Mouse (Mus musculus) cerebellum, adult 2 months (tissue): ENCODE measurements at regions not wholly inside any gene's neighbourhood (a gene's known extent, or its start where the extent isn't known, plus 50 kb on each side); places are given as distances from the start of the nearest gene placed in this dataset.

Source experiments
- DNase-seq, 2 experiments: peaks; one replicate each; pipeline ENCODE4 v3.0.0; 2021
- H3K27ac ChIP-seq: fragments of 200-500 bp; 2 replicates; pipeline ENCODE4 v1.5.1; 2012; ENCODE audit warnings: low read length, control low read depth, inconsistent platforms; ENCODE audit not compliant: insufficient read depth
- H3K27me3 ChIP-seq: fragments of 200-500 bp; 2 replicates; pipeline ENCODE4 v1.6.1; 2012; ENCODE audit warnings: inconsistent platforms, mild to moderate bottlenecking, low read length, moderate library complexity; ENCODE audit not compliant: control insufficient read depth, insufficient read depth
- H3K4me1 ChIP-seq: fragments of 200-500 bp; 2 replicates; pipeline ENCODE4 v1.6.1; 2011; ENCODE audit warnings: low read length; ENCODE audit not compliant: control insufficient read depth, insufficient read depth
- H3K4me3 ChIP-seq: fragments of 200-500 bp; replicated peaks from 2 replicates; pipeline ENCODE3; 2011; ENCODE audit warnings: mild to moderate bottlenecking, low read depth, low read length, control low read depth; ENCODE audit not compliant: insufficient read depth
- CTCF ChIP-seq: fragments of 200-500 bp; IDR thresholded peaks from 2 replicates; pipeline ENCODE4 v1.5.1; 2011; ENCODE audit warnings: low read depth, mild to moderate bottlenecking, control low read depth, low read length, moderate library complexity, borderline replicate concordance; ENCODE audit not compliant: insufficient read depth
- POLR2A ChIP-seq: fragments of 200-500 bp; IDR thresholded peaks from 2 replicates; pipeline ENCODE4 v1.6.1; 2011; ENCODE audit warnings: low read length, control low read depth, borderline replicate concordance; ENCODE audit not compliant: insufficient read depth
- WGBS: fragments of 180-500 bp; shearing (Covaris S2); methylation state at CpG from one replicate; pipeline ENCODE4 v1.1.7; 2018; 5-methylcytosine and 5-hydroxymethylcytosine counted together

DNA sequence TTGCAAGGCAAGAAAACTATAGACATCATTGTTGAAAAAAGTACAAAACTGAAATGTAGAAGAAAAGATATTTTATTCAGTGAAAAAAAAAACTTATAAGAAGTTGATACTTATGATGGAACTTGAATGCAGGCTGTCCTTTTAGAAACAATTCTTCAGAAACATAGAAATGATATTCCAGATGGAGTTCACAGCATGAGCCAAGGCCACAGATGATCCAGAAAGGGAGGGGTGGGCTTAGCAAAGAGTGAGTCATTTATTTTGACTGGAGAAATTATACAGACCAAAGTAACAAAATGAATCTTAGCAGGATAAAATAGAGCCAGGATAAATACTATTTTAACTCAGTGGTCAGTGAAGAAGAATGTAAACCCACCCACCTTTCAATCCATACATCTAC, 406.9 kb upstream of the Cypt12 start:
- Histone ChIP-seq H3K27me3 (no peaks in the 10 kb centered on the region), H3K4me3 (no peak overlapping the region), H3K27ac (no peak overlapping the region), H3K4me1 (peaks cover 3% of the 10 kb centered on the region; the same call in 1 of the 2 replicates)
- DNase-seq: peak; percentile 42 to 74
- TF ChIP-seq POLR2A (no peak), CTCF (no peak)

DNA sequence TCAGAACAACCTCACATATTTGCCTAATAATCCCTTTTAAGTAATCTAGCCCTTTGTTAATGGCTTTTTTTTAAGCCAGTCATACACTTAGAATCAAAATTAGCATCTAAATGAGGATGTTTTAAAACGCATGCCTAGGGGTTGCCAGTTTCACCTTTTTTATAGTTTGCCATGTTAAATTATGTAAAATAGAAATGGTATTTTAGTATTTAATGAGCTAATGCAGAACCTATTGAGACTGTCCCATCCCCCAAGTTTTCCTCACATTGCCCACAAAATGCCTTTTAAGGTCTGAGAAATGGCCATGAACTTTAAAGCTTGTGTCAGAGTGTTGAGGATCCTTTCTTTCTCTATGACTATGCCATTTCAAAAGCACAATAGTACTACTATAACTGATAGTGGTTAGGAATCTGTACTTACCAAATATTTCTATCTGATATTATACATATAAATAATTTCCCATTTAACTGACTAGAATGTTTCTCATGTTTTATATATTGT, 400.6 kb upstream of the Cypt12 start:
- no peak for TF ChIP-seq CTCF
- no peak for TF ChIP-seq POLR2A
- H3K27ac ChIP-seq: no peak overlapping the region
- H3K4me1 ChIP-seq: no peaks in the 10 kb centered on the region
- DNase-seq: no peak
- no peak overlapping the region for H3K4me3 ChIP-seq
- 54% methylated on average over 1 of the region's 1 CpGs for WGBS
- no peaks in the 10 kb centered on the region for H3K27me3 ChIP-seq

DNA sequence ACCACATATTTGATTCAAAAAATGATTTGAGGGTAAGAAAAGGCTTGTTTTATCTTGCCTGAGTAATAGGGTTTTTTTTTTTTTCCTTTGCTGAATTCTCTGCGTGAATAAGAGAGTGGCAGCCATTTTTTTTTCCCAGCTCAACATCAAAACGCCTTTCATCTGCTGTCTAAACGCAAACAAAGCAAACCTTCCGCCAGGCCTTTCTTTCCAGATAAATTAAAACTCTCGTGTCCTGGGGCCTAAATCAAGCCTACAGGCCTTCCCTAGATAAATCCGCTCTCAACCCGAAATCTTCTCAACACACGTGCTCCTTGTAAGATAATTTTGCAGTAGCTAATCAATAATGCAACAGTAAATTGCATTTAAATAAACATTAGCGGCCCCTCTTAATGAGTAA, 365.7 kb upstream of the Cypt12 start:
- Histone ChIP-seq H3K27me3 (no peaks in the 10 kb centered on the region), H3K27ac (no peak overlapping the region), H3K4me3 (no peak overlapping the region), H3K4me1 (no peaks in the 10 kb centered on the region)
- no peak for TF ChIP-seq POLR2A
- 66% methylated on average over 9 of the region's 9 CpGs for WGBS
- DNase-seq: no peak

DNA sequence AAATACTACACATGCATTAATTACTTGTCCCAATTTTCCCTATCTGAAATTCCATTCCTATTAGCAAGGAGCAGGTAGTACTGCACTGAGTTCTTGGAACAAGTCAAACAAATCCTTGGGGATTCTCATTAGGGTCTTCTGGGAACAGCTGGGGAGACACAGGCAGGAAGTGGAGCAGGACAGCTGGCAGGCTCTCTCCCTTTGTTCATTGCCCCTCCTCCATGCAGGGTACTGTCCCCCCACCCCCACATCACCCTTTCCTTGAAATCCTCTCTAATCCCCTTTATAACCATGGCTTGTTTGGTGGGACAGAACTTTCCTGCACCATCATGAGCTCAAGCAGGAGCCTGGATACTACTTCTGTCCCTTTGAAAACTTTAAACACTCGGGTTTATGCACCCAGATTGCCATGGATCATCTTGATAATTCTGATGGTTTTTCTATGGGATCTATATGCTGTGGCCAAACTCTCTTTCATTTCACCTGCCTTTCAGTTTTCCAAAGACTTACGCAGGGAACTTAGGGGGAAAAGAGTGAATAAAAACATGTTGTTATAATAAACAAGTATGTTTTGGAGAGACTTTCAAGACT, 358.2 kb upstream of the Cypt12 start:
- TF ChIP-seq CTCF (no peak), POLR2A (no peak)
- no peak for DNase-seq
- Histone ChIP-seq H3K4me3 (no peak overlapping the region), H3K27me3 (no peaks in the 10 kb centered on the region), H3K27ac (no peak overlapping the region), H3K4me1 (no peaks in the 10 kb centered on the region)
- 55% methylated on average over 2 of the region's 2 CpGs for WGBS

DNA sequence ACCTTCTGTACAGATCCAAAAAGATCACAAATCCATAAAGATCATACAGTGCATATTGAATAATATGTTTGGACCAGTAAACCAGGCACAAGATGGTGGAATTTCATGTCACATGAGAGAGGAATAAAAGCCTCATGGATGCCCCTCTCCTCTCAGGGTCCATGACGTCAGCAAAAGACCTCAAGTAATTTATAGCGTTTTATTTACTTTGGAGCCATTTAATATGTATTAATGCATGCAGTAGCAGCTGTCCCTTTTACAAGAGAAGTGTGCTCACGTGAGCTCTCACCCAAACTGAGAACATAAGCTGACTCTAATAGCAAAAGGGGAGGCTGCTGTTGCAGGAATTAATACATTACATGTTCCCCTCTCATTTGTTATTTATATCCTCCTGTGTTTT, 355.7 kb upstream of the Cypt12 start:
- Histone ChIP-seq H3K4me1 (no peaks in the 10 kb centered on the region), H3K4me3 (no peak overlapping the region), H3K27me3 (no peaks in the 10 kb centered on the region), H3K27ac (no peak overlapping the region)
- TF ChIP-seq CTCF (no peak), POLR2A (no peak)
- WGBS: 48% methylated on average over 3 of the region's 3 CpGs
- DNase-seq: no peak

DNA sequence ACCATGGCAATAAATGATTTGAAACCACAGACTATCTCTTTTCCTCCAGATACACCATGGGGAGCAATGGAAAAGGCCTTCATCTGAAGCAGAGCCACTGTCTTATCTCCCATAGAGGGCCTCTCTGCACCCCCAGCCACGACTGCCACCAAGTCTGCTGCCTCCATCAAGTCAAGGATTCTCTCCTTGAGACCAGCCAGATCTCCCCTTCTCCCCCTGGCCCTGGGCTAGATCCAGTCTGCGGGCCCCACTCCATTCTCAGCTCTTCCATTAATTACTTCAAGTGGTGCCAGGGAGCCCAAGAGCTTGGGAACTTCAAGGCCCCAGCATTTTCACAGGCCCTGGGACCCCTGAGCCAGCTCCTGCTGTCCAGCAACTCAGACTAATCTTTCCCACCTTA, 351.8 kb upstream of the Cypt12 start:
- Histone ChIP-seq H3K27me3 (no peaks in the 10 kb centered on the region), H3K4me1 (no peaks in the 10 kb centered on the region), H3K27ac (no peak overlapping the region), H3K4me3 (no peak overlapping the region)
- no peak for DNase-seq
- TF ChIP-seq POLR2A (no peak), CTCF (no peak)
- WGBS: 78% methylated on average over 2 of the region's 2 CpGs

DNA sequence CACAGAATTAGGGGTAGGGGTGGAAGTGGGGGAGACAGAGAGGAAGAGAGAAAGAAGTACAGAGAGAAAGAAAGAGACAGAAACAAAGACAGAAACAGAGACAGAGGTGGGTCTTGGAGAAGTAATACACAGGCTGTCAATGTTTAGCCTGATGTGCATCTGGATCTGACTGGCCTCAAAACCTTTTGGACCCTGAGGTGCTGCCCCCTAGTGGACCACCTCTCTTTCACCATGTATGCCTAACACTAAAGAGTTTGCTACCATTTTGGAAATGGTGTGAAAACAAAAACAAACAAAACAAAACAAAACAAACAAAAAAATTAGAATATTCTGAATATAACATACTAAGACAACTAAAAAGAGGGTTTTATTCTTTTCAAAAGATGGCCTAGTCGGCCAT, 334.7 kb upstream of the Cypt12 start:
- 88% methylated on average over 1 of the region's 1 CpGs for WGBS
- no peak overlapping the region for H3K27ac ChIP-seq
- no peak for TF ChIP-seq POLR2A
- TF ChIP-seq CTCF: no peak
- H3K4me3 ChIP-seq: no peak overlapping the region
- H3K27me3 ChIP-seq: no peaks in the 10 kb centered on the region
- H3K4me1 ChIP-seq: peaks cover 4% of the 10 kb centered on the region; the same call in 1 of the 2 replicates
- no peak for DNase-seq

DNA sequence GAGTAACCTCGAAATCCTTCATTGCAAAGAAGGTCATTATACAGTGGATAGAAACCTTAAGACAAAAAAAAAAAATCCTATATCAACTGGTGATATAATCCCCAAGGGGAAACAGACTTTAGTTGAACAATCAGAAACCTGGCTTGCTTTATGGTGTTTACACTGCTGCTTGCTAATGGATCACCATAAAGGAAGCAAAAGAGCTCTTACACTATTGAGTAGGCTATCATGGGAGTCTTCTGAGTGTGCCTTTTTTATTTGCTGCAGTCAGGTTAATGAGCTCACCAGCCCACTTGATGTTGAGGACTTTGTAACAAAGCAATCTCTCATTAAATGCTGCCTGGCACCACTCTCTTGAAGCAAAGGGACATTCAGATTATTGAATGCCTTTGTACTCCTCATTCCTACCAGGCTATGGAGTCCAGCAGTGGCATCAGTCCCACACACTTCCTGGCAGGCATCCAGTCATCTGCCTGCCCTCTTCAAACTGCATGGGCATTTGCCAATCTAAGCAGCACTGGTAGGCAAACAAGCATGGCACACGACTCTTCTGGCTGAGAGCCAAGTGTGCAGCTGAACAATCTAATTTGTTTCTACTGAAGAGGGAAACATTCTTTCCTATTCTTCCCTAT, 331.7 kb upstream of the Cypt12 start:
- TF ChIP-seq CTCF (no peak), POLR2A (no peak)
- DNase-seq: peak; percentile 79 to 85
- Histone ChIP-seq H3K27me3 (no peaks in the 10 kb centered on the region), H3K27ac (no peak overlapping the region), H3K4me1 (peaks cover 4% of the 10 kb centered on the region; the same call in 1 of the 2 replicates), H3K4me3 (no peak overlapping the region)
- WGBS: 43% methylated on average over 2 of the region's 2 CpGs
